Mouse (Mus musculus): ENCODE data around the gene Pip4k2c.

DNA sequence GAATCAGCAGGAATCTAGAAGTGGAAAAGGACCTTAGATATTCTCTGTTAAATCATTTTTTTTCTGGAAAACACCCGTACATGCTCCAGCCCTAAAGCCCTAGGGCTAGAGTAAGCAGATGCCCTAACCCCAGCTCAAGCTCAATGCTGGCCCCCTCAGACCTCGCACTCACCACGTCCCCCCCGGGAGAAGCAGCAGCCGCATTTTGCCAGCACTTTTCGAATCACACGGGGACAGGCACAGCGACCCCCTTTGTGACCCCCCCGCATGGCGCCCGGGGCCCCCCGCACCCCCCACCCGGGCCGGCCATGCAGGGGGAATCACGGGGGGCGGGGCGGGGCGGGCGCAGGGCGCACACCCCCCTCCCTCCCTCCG, 23.3 kb downstream of the Pip4k2c start:
- TF ChIP-seq CTCF (IDR thresholded peaks at IDR 0.05; ENCODE audit: low read depth, low read length) (no peak), GATA1 (IDR thresholded peaks at IDR 0.05; ENCODE audit: borderline replicate concordance, low read length) (no peak)

Data from G1E (cell line).